In the genomic region with DNA sequence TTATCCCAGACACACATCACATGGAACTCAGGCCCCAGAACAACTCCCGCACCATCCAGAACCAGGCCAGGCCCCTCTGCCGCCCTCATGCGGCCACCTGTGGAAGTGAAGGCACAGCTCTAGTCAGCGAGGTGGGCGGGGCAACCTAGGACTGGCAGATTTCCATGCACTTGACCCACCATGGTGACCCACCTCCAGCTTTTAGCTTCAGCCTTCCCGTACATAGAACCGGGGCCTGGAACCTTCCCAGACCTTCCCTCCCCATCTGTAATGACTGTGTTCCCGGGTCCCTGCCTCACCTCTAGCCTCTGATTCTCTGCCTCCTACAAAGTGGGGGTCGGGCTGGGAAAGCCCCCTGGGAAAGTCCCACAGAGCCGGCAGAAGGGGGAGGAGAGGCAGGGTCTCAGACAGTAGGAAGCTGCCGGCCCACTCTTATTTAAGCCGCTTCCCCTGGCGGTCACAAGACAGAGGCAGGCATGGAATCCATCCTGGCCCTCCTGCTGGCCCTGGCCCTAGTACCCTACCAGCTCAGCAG, we compare ENCODE assay signal across 9 mouse cellular contexts. TPM values are rescaled to one million over a fixed set of nuclear protein-coding genes. Genes with fewer than 3 reads are reported as not detected.
DNase-seq lines count a peak whose midpoint lies in the region; ATAC-seq and TF ChIP-seq lines count a peak whose summit lies in the region.
"Had no signal": no experiment of that assay in that cellular context is flagged by ENCODE, and none has a peak within 500 bp of the region (broad histone marks: within the 10 kb centered on the region; RNA-seq: fewer than 3 reads in every experiment).

Madcam1 (plus strand) TSS at position 429 of the 535 bp plus-strand sequence.

- 0 out of 2 replicates have a peak, but pooled peaks have one; percentile 10 for ATAC-seq in midbrain, embryonic 13.5 days

- TF ChIP-seq CTCF in left cerebral cortex, adult 2 months (IDR thresholded peaks at IDR 0.05), result peak; percentile 91

- no peaks in the 10 kb centered on the region for H3K27me3 ChIP-seq in midbrain, embryonic 13.5 days

- no peak within 1 kb of the TSS for H3K9ac ChIP-seq in midbrain, embryonic 13.5 days (replicated peaks)

- no peak within 1 kb of the TSS for H3K4me3 ChIP-seq in left cerebral cortex, adult 2 months
- no peak within 1 kb of the TSS for H3K4me3 ChIP-seq in midbrain, embryonic 13.5 days (replicated peaks)

- intact Hi-C loops in heart, postnatal 36 days (cut with DNase I), result loop anchor here (1.0 kb wide), 1 partner anchor 69 kb away; no protein-coding TSS in a partner anchor
- intact Hi-C loops in left cerebral cortex, adult 2 months (cut with DNase I), result loop anchor here (10.0 kb wide), 2 partner anchors 909 to 1229 kb away; partner anchors contain the start of gene Ccdc105

- no peak within 1 kb of the TSS for H3K27ac ChIP-seq in left cerebral cortex, adult 2 months
- no peak within 1 kb of the TSS for H3K27ac ChIP-seq in midbrain, embryonic 13.5 days

- peak; percentile 59 to 68 for DNase-seq in adrenal gland, adult 18-20 months (ENCODE audit: low spot score in 2 of 2)
- DNase-seq in adrenal gland, adult 8-10 months, result no peak
- DNase-seq in R1 (ENCODE audit: low read depth, low spot score), result peak; percentile 89
- peak; percentile 72 to 77 for DNase-seq in cerebellum, postnatal 36 days
- peak; percentile 61 to 74 for DNase-seq in heart, postnatal 36 days
- DNase-seq in left cerebral cortex, adult 2 months (ENCODE audit: extremely low spot score in 1 of 2, low spot score in 2 of 2), result peak in 1 of 2 experiments; percentile 70
- peak; percentile 44 to 60 for DNase-seq in spleen, postnatal 36 days (ENCODE audit: low spot score in 2 of 2)

- no peaks in the 10 kb centered on the region for H3K36me3 ChIP-seq in midbrain, embryonic 13.5 days

- peaks cover 12% of the 10 kb centered on the region for H3K4me1 ChIP-seq in midbrain, embryonic 13.5 days (replicated peaks)

- 9% methylated on average over 13 of the region's 13 CpGs for WGBS in midbrain, embryonic 13.5 days

- no peak within 1 kb of the TSS for H3K4me2 ChIP-seq in midbrain, embryonic 13.5 days (replicated peaks)

- H3K9me3 ChIP-seq in midbrain, embryonic 13.5 days, result no peaks in the 10 kb centered on the region

RNA-seq across cellular contexts. Expression of gene Madcam1, which starts in this region (rescaled TPM):
- not detected for total RNA-seq in adrenal gland, adult 18-20 months (2021)
- not detected for total RNA-seq in adrenal gland, adult 8-10 months (2022)
- not detected for total RNA-seq in heart, postnatal 36 days (2021)
- total RNA-seq in left cerebral cortex, adult 2 months (2021), result not detected
- polyA plus RNA-seq in midbrain, embryonic 13.5 days (2015; fragmentation: Nextera tagmentation; extraction: Ambion mirVana), result 0.50 and 0.90 TPM in 2 replicates
- total RNA-seq: layer of hippocampus, adult 18-20 months had no signal

Comparison
In these comparisons a context has a peak if more than half of its experiments do, and no peak if none do; other contexts are left out.
1. Peak in DNase-seq in adrenal gland, adult 18-20 months; RNA of the gene not detected or under 1 TPM.
2. Peak in DNase-seq in heart, postnatal 36 days; RNA of the gene not detected or under 1 TPM.
3. Peak in ATAC-seq in midbrain, embryonic 13.5 days; RNA of the gene not detected or under 1 TPM.